ENCODE assay signal across 23 mouse cellular contexts in genomic region chr11:5924699-5925098, GRCm38 (mm10). TPM values are rescaled to one million over a fixed set of nuclear protein-coding genes. Genes with fewer than 3 reads are reported as not detected.
"Had no signal": no experiment of that assay in that cellular context is flagged by ENCODE, and none has a peak within 500 bp of the region (broad histone marks: within the 10 kb centered on the region; RNA-seq: fewer than 3 reads in every experiment).

No protein-coding gene starts in this region.

- H3K36me3 ChIP-seq: liver, embryonic 15.5 days; lung, embryonic 15.5 days; midbrain, embryonic 12.5 days; neural tube, embryonic 12.5 days had no signal

- H3K27me3 ChIP-seq: lung, embryonic 15.5 days; midbrain, embryonic 12.5 days; neural tube, embryonic 12.5 days had no signal

- ATAC-seq: liver, postnatal 0 days; lung, postnatal 0 days; midbrain, embryonic 16.5 days had no signal

- H3K4me1 ChIP-seq: megakaryocyte, embryonic 14.5 days; midbrain, embryonic 12.5 days; neural tube, embryonic 12.5 days had no signal

- H3K4me2 ChIP-seq: liver, embryonic 15.5 days; lung, embryonic 15.5 days; midbrain, embryonic 12.5 days; neural tube, embryonic 12.5 days had no signal

- H3K9me3 ChIP-seq: liver, embryonic 15.5 days; lung, embryonic 15.5 days; midbrain, embryonic 12.5 days; neural tube, embryonic 12.5 days had no signal

- H3K4me3 ChIP-seq: liver, embryonic 15.5 days; lung, embryonic 15.5 days; megakaryocyte, embryonic 14.5 days; midbrain, embryonic 12.5 days; neural tube, embryonic 12.5 days had no signal

- DNase-seq: liver, postnatal 0 days; lung, adult 2 months; lung, postnatal 14 days; lung, postnatal 36 days; midbrain, embryonic 14.5 days; right cerebral cortex, postnatal 25 days; right cerebral cortex, postnatal 4 days; spleen, adult 18-20 months; thymus, adult 18-20 months; thymus, postnatal 14 days; thymus, postnatal 36 days had no signal

- H3K9ac ChIP-seq: liver, embryonic 15.5 days; liver, postnatal 0 days; lung, embryonic 15.5 days; midbrain, embryonic 12.5 days; neural tube, embryonic 12.5 days had no signal

- H3K27ac ChIP-seq: liver, embryonic 15.5 days; lung, embryonic 15.5 days; macrophage; midbrain, embryonic 12.5 days; neural tube, embryonic 12.5 days had no signal

RNA-seq across cellular contexts. Expression of gene Gck, which starts 25.2 kb away (rescaled TPM):
- total RNA-seq: megakaryocyte progenitor cell, adult 5-6 weeks; monocyte, adult 5-6 weeks had no signal
- polyA plus RNA-seq: macrophage had no signal

RNA-seq across cellular contexts. Expression of gene Myl7, which starts 26.1 kb away (rescaled TPM):
- total RNA-seq: megakaryocyte progenitor cell, adult 5-6 weeks; monocyte, adult 5-6 weeks; neutrophil, adult 5-6 weeks had no signal
- polyA plus RNA-seq: macrophage; midbrain, embryonic 14.5 days; midbrain, embryonic 16.5 days; neural tube, embryonic 14.5 days had no signal
